Mouse (Mus musculus): ENCODE results near the gene Hsd17b1. TPM values are rescaled to one million over a fixed set of nuclear protein-coding genes. Genes with fewer than 3 reads are reported as not detected.
"Not testable (repeated sequence)": the region's sequence is repeated elsewhere in the genome, so short reads cannot be mapped to it uniquely, and the experiment has no call there.

Gene Hsd17b1
- total RNA-seq, 2 experiments from 2014 or later, result 0.67 to 1.7 TPM

DNA sequence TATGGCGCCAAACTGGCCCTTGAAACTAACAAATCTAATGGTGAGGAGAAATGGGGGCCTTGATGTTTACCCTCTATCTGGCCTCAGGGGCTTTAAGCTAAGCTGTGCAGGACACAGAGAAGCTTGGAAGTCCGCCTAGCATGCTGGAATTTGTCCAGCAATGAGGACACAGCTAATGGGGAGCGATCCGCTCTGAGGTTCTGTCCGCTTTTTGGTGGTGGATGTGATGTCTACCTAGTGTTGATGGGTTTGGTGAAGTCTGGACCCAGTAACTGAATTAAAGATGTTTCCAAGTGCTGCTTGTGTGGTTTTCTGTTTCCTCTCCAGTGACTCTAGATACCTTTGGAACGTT is 8.1 kb downstream of the Hsd17b1 start:
- no peak for DNase-seq

GRCm38 (mm10) chr11:101086756-101087681 is 8.8 kb downstream of the Hsd17b1 start, which contains the start of gene Mlx:
TSS of gene Mlx (plus strand) at chr11:101087277.
- DNase-seq, result peak; percentile 87 to 91

DNA sequence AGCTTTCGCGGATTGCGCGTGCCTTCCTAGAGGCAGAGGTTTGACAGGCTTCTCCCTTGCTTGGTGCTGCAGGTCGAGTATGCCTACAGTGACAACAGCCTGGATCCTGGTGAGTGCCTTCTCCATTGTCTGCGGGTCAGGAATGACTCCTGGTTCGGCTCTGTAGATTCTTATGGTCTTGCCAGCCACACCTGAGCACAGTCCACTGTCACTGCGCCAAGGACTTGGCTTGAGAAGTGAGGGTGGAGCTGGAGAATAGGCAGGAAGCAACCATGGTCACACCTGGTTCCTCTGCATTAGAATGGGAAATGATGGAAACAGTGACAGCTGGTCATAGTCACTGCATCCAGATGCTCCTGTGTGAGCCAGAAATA is 9.5 kb downstream of the Hsd17b1 start:
- DNase-seq, result no peak

DNA sequence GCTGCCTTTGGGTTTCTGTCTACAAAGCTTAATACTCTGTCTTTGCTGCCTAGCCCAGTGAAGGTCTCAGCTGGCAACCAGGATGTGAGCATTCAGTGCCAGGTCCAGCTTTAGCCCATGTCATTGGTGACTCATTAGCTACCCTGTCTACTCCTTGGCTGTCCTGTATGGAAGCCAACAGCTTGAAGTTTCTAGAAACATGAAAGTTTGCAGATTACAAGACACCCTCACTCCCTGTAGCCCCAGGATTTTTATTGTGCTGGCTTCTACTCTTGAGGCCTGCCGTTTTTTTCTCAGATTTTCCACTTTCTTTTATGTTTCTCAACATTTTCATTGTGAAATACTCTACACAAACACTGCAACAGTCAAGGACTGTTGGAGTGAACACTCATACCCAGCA is 11.7 kb downstream of the Hsd17b1 start:
- DNase-seq, result no peak

DNA sequence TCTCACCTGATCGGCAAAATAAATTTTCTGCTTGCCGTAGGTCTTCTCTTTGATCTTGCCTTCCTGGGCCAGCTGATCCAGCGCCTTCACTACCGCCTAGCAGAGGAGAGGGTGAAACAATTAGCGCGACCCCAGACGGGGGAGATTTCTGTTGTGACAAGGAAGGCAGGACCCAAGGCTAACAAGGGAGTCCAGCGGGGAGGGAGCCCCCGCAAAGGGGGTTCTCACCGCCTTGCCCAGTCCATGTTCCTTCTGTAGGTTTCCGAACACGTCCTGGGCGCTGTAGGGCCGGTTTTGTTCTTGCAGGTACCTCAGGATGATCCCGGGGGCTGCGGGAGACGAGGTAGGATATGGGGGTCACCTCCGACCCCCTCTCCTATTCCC is 16.7 kb downstream of the Hsd17b1 start:
- DNase-seq, result no peak

- peak; percentile 91 to 94 for DNase-seq
These were observed 17.3 kb downstream of the Hsd17b1 start, which contains the start of gene Psmc3ip for GRCm38 (mm10) chr11:101095314-101096024. TSS of gene Psmc3ip (minus strand) at chr11:101095436.

DNA sequence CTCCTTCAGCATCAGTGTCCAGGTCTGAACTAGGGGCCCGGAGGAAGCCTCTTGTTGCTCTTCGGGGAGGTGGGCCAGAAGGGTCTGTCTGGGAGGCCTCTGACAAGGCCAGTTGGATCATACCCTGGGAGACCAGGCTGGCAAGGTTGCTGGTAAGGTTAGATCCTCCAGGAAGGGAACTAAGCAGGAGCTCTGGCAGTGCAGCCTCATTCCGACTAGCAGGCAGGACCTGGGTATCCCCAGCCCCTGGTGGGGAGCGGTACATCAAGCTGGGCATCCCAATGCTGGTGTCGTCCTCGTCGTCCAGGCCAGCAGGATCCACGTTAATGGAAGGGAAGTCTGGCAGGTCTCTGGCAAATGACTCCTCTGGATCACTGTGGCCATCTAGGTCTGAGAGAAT is 20.0 kb downstream of the Hsd17b1 start:
- no peak for DNase-seq

GRCm38 (mm10) chr11:101103011-101103410 is 24.8 kb downstream of the Hsd17b1 start:
- no peak for DNase-seq

DNA sequence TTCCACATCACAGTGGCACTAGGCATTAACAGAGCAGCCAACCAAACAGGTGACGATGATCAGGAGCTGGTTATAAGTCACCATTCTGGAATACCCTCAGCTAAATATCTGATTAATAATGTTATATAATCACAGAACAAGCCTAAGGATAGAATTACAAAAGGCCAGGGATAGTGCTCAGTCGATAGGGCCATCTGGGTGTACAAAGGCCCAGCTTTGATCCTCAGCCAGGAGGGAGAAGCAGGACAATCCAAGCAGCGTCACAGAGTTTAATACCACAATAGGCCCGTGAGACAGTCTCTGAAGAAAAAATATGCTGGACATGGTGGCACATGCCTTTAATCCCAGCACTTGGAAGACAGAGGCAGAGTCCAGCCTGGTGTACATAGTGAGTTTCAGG is 31.1 kb downstream of the Hsd17b1 start:
- no peak for DNase-seq

DNA sequence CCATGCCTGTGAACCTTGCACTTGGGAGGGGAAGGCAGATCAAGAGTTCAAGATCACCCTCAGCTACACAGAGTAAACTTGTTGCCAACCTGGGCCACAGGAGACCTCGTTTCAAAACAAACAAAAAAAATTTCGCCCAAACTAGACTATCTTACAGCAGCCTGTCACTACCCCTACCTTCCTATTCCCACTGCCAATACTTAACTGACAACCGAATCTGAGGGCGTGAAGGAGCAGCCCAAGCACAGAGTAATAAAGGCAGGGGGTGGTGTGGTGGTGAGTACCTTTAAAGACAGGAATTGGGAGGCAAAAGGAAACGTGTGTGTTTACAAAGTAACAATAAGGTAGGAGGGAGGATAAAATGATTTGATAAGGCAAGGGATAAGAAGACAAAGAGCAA is 32.5 kb downstream of the Hsd17b1 start:
- DNase-seq, result no peak

- DNase-seq, result no peak
These were observed 33.0 kb downstream of the Hsd17b1 start for GRCm38 (mm10) chr11:101111178-101111577.

- no peak for DNase-seq
These were observed 34.0 kb downstream of the Hsd17b1 start for GRCm38 (mm10) chr11:101112186-101112585.

GRCm38 (mm10) chr11:101115564-101115963 is 37.4 kb downstream of the Hsd17b1 start:
- no peak for DNase-seq

DNA sequence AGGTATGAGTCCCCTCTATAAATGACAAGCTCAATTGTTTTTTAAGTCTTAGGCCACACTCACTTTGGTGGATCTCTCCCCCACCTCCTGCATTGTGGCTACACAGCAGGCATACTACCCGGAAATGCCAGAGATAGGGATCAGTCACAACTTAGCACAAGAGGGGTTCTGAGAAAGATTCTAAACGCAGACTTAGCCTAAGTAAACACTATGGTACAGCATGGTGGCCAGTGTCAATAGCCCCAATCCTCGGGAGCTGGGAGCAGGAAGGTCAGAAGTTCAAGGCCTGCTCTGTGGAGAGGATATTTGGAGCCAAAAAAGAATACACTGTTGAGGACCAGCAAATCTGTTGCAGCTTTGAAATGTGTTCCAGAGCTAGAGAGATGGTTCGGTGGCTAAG is 39.9 kb downstream of the Hsd17b1 start:
- no peak for DNase-seq

DNA sequence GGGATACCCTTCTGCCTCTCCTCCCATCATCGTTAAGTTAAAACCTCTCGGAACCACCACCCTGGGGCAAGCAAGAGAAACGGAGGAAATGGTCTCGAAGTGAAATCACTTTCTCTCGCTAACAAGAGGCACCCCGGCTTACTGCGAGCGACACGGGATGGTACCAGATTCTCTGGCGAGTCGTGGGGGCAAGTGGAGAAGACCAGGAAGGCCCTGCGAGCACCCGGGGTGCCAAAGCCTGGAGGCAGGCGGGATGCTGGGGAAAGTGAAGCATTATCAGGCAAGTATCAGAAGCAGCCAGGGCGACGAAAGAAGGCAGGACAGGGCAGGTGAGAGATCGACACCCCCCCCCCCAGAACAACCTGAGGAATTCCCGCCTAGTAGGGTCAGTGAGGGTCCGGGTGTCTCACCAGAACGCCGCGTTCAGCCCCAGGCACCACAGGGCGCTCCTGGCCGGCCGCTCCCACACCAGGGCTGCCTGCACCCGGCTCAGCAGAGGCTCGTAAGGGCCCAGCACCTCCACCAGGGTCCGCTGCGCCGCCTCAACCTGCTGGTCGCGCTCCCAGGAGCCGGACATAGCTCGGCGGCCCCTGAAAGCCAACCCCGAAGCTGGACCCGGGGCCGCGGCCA is 41.0 kb downstream of the Hsd17b1 start:
- no peak for DNase-seq

DNA sequence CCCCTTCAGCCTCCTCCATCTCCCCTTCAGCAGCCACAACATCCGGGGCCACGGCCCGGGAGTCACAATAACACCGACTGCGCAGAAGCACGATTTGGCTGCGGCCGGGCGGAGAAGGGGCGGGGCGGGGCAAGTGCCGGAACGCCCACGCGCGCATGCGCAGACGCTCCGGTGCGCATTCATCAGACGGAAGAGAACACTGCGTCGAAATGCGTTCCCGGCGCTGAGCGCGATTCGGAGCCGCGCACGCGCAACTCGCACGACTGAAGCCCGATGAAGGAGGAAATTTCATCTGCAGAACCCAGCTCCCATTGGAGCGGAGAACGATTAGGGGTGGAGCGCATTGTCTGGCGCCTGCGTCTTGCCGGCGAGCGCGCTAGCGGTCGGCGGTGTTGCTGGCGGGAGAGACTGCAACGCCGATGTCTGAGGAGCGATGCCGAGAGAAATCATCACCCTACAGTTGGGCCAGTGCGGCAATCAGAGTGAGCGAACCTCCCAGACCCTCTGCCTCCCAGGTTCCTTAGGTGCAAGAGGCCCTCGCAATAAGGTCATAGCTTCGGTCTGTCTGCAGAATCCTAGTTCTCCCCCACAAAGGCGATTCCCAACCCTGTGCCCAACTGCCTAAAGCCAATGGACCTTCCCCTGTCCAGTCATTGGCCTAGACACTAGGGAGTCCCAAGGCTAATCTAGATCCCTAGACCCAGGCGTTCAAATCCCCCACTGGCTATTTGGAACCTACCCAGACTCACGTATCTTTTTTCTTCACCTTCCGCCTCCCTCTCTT is 41.7 kb downstream of the Hsd17b1 start, which contains the start of the genes Retreg3 and Tubg1:
TSS of gene Retreg3 (minus strand) at position 133 of the 784 bp plus-strand sequence.
TSS of gene Tubg1 (plus strand) at position 178 of the 784 bp plus-strand sequence.
- DNase-seq, result peak; percentile 99

DNA sequence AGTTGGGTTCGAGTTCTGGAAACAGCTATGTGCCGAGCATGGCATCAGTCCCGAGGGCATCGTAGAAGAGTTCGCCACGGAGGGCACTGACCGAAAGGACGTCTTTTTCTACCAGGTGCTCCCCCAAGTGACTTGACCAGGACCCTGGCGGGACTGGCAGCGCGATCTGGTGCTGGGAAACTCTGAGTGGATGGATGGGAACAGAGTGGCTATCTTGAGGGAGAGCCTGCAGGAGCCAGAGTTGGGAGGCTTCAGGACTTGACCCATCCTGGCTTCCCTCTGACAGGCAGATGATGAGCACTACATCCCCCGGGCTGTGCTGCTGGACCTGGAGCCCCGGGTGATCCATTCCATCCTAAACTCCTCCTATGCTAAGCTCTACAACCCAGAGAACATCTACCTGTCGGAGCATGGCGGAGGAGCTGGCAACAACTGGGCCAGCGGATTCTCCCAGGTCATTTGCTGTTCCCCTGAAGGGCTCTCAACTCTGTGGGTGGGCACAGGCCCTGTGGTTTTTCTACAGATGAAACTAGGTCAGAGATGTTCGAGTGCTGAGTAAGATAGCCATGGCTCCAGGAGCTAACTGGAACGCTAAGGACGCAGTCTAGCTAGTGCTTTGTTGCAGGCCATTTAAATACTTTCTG is 42.5 kb downstream of the Hsd17b1 start:
- no peak for DNase-seq

DNA sequence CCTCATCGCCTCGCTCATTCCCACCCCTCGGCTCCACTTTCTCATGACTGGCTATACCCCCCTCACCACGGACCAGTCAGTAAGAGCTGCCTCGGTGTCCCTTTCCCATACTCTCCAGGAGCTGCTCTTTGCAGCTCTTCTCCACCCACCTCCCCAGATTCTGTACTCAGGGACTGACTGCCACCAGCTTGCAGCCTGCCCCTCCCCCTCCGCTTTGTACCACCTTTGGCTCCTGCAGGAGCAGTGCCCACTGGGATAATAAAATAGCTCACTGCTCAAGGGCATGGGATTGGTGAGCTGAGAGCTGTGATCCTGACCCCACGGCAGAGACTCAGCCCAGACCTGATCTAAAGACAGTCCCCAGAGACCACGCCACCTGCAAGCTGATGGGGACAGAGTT is 46.3 kb downstream of the Hsd17b1 start:
- not testable (repeated sequence) for DNase-seq

DNA sequence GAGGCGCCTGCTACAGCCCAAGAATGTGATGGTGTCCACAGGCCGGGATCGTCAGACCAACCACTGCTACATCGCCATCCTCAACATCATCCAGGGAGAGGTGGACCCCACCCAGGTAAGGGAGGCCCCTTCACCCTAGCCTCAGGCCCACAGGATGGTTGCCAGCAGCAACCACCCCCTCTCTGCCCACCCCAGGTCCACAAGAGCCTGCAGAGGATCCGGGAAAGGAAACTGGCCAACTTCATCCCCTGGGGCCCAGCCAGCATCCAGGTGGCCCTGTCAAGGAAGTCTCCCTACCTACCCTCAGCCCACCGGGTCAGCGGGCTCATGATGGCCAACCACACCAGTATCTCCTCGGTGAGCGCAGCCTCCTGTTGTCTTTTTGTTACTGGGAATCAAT is 46.8 kb downstream of the Hsd17b1 start:
- DNase-seq, result not testable (repeated sequence)

- no peak for DNase-seq
These were observed 48.9 kb downstream of the Hsd17b1 start for GRCm38 (mm10) chr11:101127075-101127474.

GRCm38 (mm10) chr11:101128996-101129577 is 50.9 kb downstream of the Hsd17b1 start:
- no peak for DNase-seq
